Mouse (Mus musculus) embryonic facial prominence, embryonic 14.5 days (tissue): ENCODE data around the gene Slc12a8. TPM values are rescaled to one million over a fixed set of nuclear protein-coding genes. Genes with fewer than 3 reads are reported as not detected.

Source experiments
- ATAC-seq: fragments of 200-750 bp; cut with Nextera tagmentation; 2 replicates; pipeline ENCODE4 v1.8.0; 2017; ENCODE audit warnings: low read depth, moderate number of reproducible peaks, moderate TSS enrichment
- DNase-seq: peaks from one replicate; pipeline ENCODE4 v3.0.0-alpha.2; 2015; ENCODE audit warnings: low spot score
- H3K27ac ChIP-seq: fragments of 300-500 bp; sonication (generic); replicated peaks from 2 replicates; pipeline ENCODE4 v1.5.1; 2014; ENCODE audit warnings: low read depth, mild to moderate bottlenecking, low read length, moderate library complexity
- H3K27me3 ChIP-seq: fragments of 300-500 bp; sonication (generic); replicated peaks from 2 replicates; pipeline ENCODE4 v1.6.1; 2014; ENCODE audit warnings: low read length; ENCODE audit not compliant: control insufficient read depth, insufficient read depth
- H3K36me3 ChIP-seq: fragments of 300-500 bp; sonication (generic); 2 replicates; pipeline ENCODE4 v1.6.1; 2014; ENCODE audit warnings: low read length, mixed read lengths; ENCODE audit not compliant: control insufficient read depth, insufficient read depth
- H3K4me1 ChIP-seq: fragments of 300-500 bp; sonication (generic); 2 replicates; pipeline ENCODE4 v1.6.1; 2014; ENCODE audit warnings: antibody characterized with exemption, low read length; ENCODE audit not compliant: control insufficient read depth, insufficient read depth
- H3K4me2 ChIP-seq: fragments of 300-500 bp; sonication (generic); 2 replicates; pipeline ENCODE4 v1.6.1; 2014; ENCODE audit warnings: low read depth, mild to moderate bottlenecking, low read length, moderate library complexity, mixed read lengths
- H3K4me3 ChIP-seq: fragments of 300-500 bp; sonication (generic); 2 replicates; pipeline ENCODE4 v1.5.1; 2014; ENCODE audit warnings: low read depth, mild to moderate bottlenecking, low read length
- H3K9ac ChIP-seq: fragments of 300-500 bp; sonication (generic); 2 replicates; pipeline ENCODE4 v1.6.1; 2014; ENCODE audit warnings: low read depth, mild to moderate bottlenecking, low read length, moderate library complexity, mixed read lengths
- H3K9me3 ChIP-seq: fragments of 300-500 bp; sonication (generic); 2 replicates; pipeline ENCODE4 v1.6.1; 2016; ENCODE audit warnings: low read length; ENCODE audit not compliant: control insufficient read depth
- WGBS: fragments of 180-500 bp; shearing (Covaris S2); extraction: QIAGEN DNeasy Blood & Tissue Kit; methylation state at CpG from one replicate; pipeline ENCODE4 v1.1.7; 2014; 5-methylcytosine and 5-hydroxymethylcytosine counted together
- polyA plus RNA-seq: library from polyadenylated mRNA; unstranded; fragments of >200 nt; fragmentation: Nextera tagmentation; extraction: Ambion mirVana; gene quantifications from 2 replicates; pipeline ENCODE4 v1.2.1, GENCODE M21; 2014

Gene Slc12a8
- polyA plus RNA-seq, 1 experiment from 2014 or later: 1.0 TPM

GRCm38 (mm10) chr16:33582495-33582894, 65.4 kb downstream of the Slc12a8 start:
- H3K4me2 ChIP-seq: no peak overlapping the region
- ATAC-seq (no peak), DNase-seq (no peak)
- H3K9ac ChIP-seq: no peak overlapping the region
- H3K36me3 ChIP-seq: no peaks in the 10 kb centered on the region
- H3K9me3 ChIP-seq: no peaks in the 10 kb centered on the region
- no peaks in the 10 kb centered on the region for H3K27me3 ChIP-seq
- H3K4me3 ChIP-seq: no peak overlapping the region
- H3K4me1 ChIP-seq: peaks cover 28% of the 10 kb centered on the region
- no peak overlapping the region for H3K27ac ChIP-seq
- WGBS: 92% methylated on average over 8 of the region's 8 CpGs

- Histone ChIP-seq H3K27ac (peak overlapping the region; percentile 88; the same call in 1 of the 2 replicates), H3K9me3 (no peaks in the 10 kb centered on the region), H3K27me3 (no peaks in the 10 kb centered on the region), H3K4me3 (no peak overlapping the region), H3K9ac (no peak overlapping the region), H3K36me3 (no peaks in the 10 kb centered on the region), H3K4me1 (peaks cover 28% of the 10 kb centered on the region), H3K4me2 (peak overlapping the region; percentile 57)
- DNase-seq (no peak), ATAC-seq (no peak)
- WGBS: 60% methylated on average over 3 of the region's 3 CpGs
Measured at GRCm38 (mm10) chr16:33583333-33583732, 66.2 kb downstream of the Slc12a8 start.

- peak overlapping the region; percentile 57 for H3K4me2 ChIP-seq
- DNase-seq (peak; percentile 61), ATAC-seq (peak; percentile 19)
- peak overlapping the region; percentile 31 for H3K4me3 ChIP-seq
- H3K27ac ChIP-seq: peak overlapping the region; percentile 88
- H3K4me1 ChIP-seq: peaks cover 28% of the 10 kb centered on the region
- H3K9me3 ChIP-seq: no peaks in the 10 kb centered on the region
- WGBS: 17% methylated on average over 18 of the region's 19 CpGs
- no peaks in the 10 kb centered on the region for H3K36me3 ChIP-seq
- H3K27me3 ChIP-seq: no peaks in the 10 kb centered on the region
- H3K9ac ChIP-seq: peak overlapping the region; percentile 58
Measured at GRCm38 (mm10) chr16:33583881-33584454, 66.8 kb downstream of the Slc12a8 start.

DNA sequence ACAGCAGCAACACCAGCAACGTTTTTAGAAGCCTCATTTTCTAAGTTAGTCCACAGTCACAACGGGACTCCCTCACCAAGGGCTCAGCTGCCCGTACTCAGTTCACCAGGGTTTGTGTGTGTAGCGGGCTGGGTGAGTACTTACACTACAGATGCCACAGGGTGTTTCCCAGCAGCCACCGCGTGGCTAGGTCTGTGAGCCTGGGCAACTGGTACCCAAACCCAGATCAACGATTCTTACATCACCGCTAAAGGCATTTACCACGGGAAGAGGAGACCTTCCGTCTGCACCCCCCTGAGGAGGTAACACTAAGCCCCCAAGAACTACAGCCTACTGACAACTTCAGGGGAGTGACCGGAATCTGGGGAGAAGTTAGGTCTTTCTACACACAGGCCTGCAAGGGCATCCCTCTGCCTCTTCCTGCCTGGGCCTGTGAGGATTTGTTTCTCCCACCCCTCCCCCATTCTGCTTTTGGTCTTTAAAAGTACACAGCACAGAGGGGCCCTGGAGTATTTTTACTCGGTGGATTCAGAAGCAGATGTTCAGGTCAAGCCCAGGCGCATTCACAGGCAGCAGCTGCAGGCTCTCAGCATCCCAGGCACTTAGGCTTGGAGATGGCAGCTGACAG, 67.4 kb downstream of the Slc12a8 start:
- Histone ChIP-seq H3K27me3 (no peaks in the 10 kb centered on the region), H3K9me3 (no peaks in the 10 kb centered on the region), H3K4me2 (peak overlapping the region; percentile 57), H3K27ac (peak overlapping the region; percentile 88), H3K36me3 (no peaks in the 10 kb centered on the region), H3K4me3 (peak overlapping the region; percentile 31), H3K9ac (peak overlapping the region; percentile 58), H3K4me1 (peaks cover 28% of the 10 kb centered on the region)
- ATAC-seq (peak; percentile 70), DNase-seq (peak; percentile 91)
- WGBS: 10% methylated on average over 13 of the region's 13 CpGs

DNA sequence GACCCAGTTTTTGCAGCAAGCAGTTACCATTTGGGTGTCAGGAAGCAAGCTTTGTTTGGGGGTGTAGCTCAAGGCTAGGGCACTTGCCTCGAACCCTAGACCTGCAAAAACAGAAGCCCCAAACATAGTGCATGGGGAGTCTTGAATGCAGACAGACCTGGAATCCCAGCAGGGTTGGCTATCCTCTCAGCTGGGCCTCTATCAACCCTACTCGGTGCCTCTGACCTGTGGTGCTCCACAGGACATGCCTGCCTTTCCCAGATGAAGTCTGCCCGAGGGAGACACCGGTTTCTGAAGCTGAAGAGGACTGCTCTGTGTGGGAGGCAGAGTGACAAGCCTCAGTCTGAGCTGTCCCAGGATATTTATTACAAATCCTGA, 67.9 kb downstream of the Slc12a8 start:
- 21% methylated on average over 4 of the region's 4 CpGs for WGBS
- DNase-seq (no peak), ATAC-seq (0 out of 2 replicates have a peak, but pooled peaks have one; percentile 2)
- Histone ChIP-seq H3K27ac (peak overlapping the region; percentile 88), H3K36me3 (no peaks in the 10 kb centered on the region), H3K4me2 (peak overlapping the region; percentile 57), H3K9me3 (no peaks in the 10 kb centered on the region), H3K9ac (peak overlapping the region; percentile 58; the same call in 1 of the 2 replicates), H3K4me3 (no peak overlapping the region), H3K27me3 (no peaks in the 10 kb centered on the region), H3K4me1 (peaks cover 28% of the 10 kb centered on the region)

- H3K9me3 ChIP-seq: no peaks in the 10 kb centered on the region
- ATAC-seq: no peak
- 0 out of 2 replicates have a peak overlapping the region, but pooled peaks have one; percentile 8 for H3K27ac ChIP-seq
- peak; percentile 60 for DNase-seq
- no peak overlapping the region for H3K4me3 ChIP-seq
- no peaks in the 10 kb centered on the region for H3K27me3 ChIP-seq
- peaks cover 21% of the 10 kb centered on the region for H3K4me1 ChIP-seq
- no peak overlapping the region for H3K4me2 ChIP-seq
- WGBS: 68% methylated on average over 16 of the region's 16 CpGs
- no peaks in the 10 kb centered on the region for H3K36me3 ChIP-seq
- H3K9ac ChIP-seq: no peak overlapping the region
Measured at GRCm38 (mm10) chr16:33587283-33588127, 70.4 kb downstream of the Slc12a8 start.

- no peak for DNase-seq
- no peak for ATAC-seq
- H3K36me3 ChIP-seq: no peaks in the 10 kb centered on the region
- no peak overlapping the region for H3K4me2 ChIP-seq
- no peaks in the 10 kb centered on the region for H3K9me3 ChIP-seq
- H3K27ac ChIP-seq: no peak overlapping the region
- H3K4me1 ChIP-seq: peaks cover 20% of the 10 kb centered on the region
- 75% methylated on average over 2 of the region's 2 CpGs for WGBS
- no peak overlapping the region for H3K9ac ChIP-seq
- H3K4me3 ChIP-seq: no peak overlapping the region
- H3K27me3 ChIP-seq: no peaks in the 10 kb centered on the region
Measured at GRCm38 (mm10) chr16:33588845-33589244, 71.7 kb downstream of the Slc12a8 start.

DNA sequence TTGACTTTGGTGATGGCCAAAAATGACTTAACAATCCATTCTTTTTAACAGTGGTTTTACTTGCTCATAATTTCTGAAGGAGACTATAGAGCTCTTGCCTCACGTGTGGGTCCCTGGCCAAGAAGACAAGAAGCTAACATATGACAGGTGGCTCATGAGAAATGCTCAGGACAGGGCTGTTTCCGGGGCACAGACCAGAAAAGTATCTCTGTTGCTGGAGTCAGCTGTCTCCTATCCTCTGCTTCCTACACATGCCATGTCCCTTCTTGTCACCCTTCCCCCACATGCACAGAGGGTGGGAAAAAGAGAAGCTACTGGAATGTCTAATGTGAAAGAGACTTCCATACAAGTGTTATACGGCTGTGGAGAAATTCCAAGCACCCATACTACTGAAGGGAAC, 73.3 kb downstream of the Slc12a8 start:
- Histone ChIP-seq H3K9me3 (no peaks in the 10 kb centered on the region), H3K4me3 (no peak overlapping the region), H3K36me3 (no peaks in the 10 kb centered on the region), H3K27me3 (no peaks in the 10 kb centered on the region), H3K4me2 (no peak overlapping the region), H3K27ac (no peak overlapping the region), H3K4me1 (peaks cover 9% of the 10 kb centered on the region; the same call in 1 of the 2 replicates), H3K9ac (no peak overlapping the region)
- 83% methylated on average over 3 of the region's 3 CpGs for WGBS
- no peak for ATAC-seq
- no peak for DNase-seq
